Mouse (Mus musculus): ENCODE measurements around the gene Tent5b.

DNA sequence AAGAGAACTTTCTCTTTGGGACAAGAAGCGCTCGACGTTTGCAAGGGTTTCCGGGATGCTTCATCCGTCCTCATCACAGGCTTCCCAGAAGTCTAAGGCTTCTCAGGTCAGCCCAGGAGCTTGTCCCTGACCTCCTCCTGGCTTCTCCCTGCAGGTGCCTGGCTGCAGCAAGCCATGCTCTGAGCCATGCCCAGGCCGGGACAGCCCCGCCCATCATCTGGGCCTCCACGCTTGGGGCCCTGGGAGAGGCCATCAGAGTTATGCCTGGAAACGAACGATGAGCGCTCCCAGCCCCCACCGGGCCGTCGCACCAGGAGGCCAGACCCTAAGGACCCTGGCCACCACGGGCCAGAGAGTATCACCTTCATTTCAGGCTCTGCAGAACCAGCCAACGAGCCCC is 47.9 kb downstream of the Tent5b start:
- no peak for TF ChIP-seq CTCF (IDR thresholded peaks at IDR 0.05; ENCODE audit: borderline replicate concordance, control insufficient read depth, extremely low read depth, insufficient read depth, low read length, poor library complexity)
- TF ChIP-seq POLR2A (IDR thresholded peaks at IDR 0.05; ENCODE audit: control insufficient read depth, extremely low read depth, insufficient read depth, low read length, poor library complexity): no peak
